Mouse (Mus musculus) neutrophil, adult 83 days (primary cell): ENCODE data around the gene Kcnh1. TPM values are rescaled to one million over a fixed set of nuclear protein-coding genes. Genes with fewer than 3 reads are reported as not detected.

Source experiments
- total RNA-seq, 2 experiments: library from RNA; stranded (reverse); gene quantifications; one replicate each; pipeline ENCODE4 v1.2.4; 2023

Gene Kcnh1
- not detected for total RNA-seq

DNA sequence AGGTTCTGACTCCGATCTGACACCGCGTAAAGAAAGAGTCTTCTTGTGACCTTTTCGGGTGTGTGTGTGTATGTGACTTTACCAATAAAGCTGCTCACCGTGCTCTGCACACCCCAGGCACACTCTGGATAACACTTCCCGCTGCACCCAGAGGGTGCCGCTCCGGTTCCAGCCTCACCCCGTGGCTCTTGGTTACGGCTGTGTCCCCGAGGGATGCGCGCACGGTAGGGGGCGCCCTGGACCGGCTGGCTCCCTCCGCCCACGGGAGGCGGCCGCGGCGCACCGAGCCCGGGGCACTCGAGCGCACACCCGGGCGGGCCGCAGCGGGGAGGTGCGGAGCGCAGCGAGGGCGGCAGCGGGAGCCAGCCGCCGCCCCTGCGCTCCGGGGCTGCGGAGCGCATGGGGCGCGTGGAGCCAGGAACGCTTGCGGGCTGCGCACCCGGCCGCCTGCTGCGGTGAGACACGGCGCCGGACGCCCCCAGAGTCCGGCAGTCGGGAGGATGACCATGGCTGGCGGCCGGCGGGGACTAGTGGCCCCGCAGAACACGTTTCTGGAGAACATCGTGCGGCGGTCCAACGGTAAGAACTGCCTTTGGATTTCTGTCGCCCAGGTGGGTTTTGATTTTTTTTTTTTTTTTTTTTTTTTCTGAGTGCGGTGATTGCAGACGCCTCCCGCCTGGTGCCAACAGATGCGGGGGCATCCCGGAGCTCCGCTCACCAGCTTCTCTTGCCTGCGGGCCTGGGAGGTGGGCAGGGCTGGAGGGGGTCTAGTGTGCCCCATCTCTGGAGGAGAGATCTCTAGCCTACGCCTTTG is at the start of gene Kcnh1:
Gene Kcnh1 (plus strand): TSS at position 267 of the 814 bp plus-strand sequence.

Other genes with a start within 250 kb of the Kcnh1 start
- gene Rd3, start 213.4 kb upstream of the Kcnh1 start, total RNA-seq: 1 to 10 TPM in 1 of 2 experiments, under 1 TPM in 1; 0.68 to 1.6 TPM
- 10 to 100 TPM; 10.6 to 19.4 TPM for gene Traf5, start 98.2 kb upstream of the Kcnh1 start, total RNA-seq
- gene Rcor3, start 52.7 kb upstream of the Kcnh1 start, total RNA-seq: 10 to 100 TPM; 20.0 to 22.5 TPM